Mouse (Mus musculus): ENCODE results near the gene Ebf3.

- TF ChIP-seq CTCF (IDR thresholded peaks at IDR 0.05; ENCODE audit: low read depth, low read length): no peak
- TF ChIP-seq POLR2A (IDR thresholded peaks at IDR 0.05; ENCODE audit: borderline replicate concordance, low read depth, low read length): no peak
Measured at GRCm38 (mm10) chr7:137306127-137306526, 8.1 kb downstream of the Ebf3 start.

Data from bone marrow macrophage, adult 2 months (primary cell).